Mouse (Mus musculus) ovary, adult 18-20 months (tissue): Measurements from ENCODE around the gene Gm18596.
"Not testable (repeated sequence)": the region's sequence is repeated elsewhere in the genome, so short reads cannot be mapped to it uniquely, and the experiment has no call there.

Source experiments
- DNase-seq: peaks from one replicate; pipeline ENCODE4 v3.0.0; 2022; ENCODE audit warnings: low spot score, mixed read lengths

Gene Gm18596

DNA sequence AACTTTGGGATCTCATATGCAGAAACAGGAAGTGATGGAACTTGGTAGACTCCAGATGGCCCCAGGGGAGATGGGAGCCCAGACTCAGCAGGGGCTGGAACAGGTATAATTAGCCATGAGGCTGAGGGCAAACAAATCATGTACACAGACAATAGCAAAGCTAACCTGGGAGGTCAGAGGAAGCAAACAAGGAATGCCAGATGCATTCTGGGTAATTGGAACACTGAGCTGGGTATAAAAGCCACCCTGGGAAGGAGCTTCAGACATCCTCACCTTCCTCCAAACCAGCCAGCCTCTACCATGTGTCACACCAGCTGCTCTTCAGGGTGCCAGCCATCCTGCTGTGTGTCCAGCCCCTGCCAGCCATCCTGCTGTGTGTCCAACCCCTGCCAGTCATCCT is 31.3 kb downstream of the Gm18596 start, which contains the start of gene Gm10024:
Gene Gm10024 (plus strand): TSS at position 301 of the 400 bp plus-strand sequence.
- DNase-seq: not testable (repeated sequence)

DNA sequence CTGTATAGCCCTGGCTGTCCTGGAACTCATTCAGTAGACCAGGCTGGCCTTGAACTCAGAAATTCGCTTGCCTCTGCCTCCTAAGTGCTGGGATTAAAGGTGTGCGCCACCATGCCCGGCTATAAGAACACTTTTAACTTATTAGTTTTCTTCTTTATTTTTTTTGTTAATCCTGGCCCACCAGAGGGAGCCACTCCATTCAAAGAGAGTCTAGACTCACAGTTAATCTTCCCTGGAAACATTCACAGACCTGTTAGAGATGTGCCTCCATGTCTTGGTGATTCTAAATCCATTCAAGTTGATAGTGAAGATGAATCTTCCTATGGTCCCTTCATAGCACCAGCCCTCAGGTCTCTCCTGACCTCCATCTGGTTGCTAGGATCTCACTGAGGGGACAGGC is 32.6 kb downstream of the Gm18596 start:
- no peak for DNase-seq

DNA sequence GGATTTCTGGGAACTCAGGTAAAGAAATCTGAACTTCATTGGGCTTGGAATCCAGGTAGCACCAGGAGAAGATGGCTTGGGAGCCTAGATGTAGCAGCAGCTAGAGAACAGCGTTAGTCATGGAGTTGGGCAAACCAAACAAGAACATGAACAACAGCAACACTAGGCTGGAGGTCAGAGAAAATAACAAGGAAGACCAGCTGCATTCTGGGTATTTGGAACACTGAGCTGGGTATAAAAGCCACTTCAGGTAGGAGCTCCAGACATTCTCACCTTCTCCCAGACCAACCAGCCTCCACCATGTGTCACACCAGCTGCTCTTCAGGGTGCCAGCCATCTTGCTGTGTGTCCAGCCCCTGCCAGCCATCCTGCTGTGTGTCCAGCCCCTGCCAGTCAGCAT is 36.1 kb downstream of the Gm18596 start, which contains the start of gene Gm10272:
Gene Gm10272 (plus strand): TSS at position 301 of the 400 bp plus-strand sequence.
- DNase-seq: no peak

DNA sequence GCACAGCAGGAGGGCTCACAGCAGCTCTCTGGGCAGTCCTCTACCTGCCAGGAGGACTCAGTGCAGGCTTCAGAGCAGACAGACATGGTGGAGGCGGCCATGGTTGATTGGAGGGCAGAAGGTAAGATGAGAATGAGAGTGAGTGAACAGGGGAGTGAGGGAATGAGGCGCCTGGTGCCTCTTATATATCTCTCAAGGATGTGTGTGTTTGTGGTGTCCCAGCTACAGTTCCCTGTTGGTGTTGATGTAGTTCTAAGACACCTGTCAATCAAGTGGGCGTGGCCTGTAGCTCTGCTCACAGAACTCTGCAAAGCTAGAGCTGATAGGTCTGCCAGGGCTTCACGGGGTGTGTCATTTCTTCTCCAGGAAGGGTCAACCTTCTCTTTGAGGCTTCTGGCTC is 45.3 kb downstream of the Gm18596 start, which contains the start of gene Gm9508:
Gene Gm9508 (minus strand): TSS at position 101 of the 400 bp plus-strand sequence.
- no peak for DNase-seq
